Mouse (Mus musculus): ENCODE results near the gene Iqschfp.
A peak's percentile ranks its signal among the peaks of the same experiment; 100 is the strongest.

- TF ChIP-seq CTCF (IDR thresholded peaks at IDR 0.05; ENCODE audit: low read depth) = 0 out of 2 replicates have a peak, but pooled peaks have one; percentile 13
- TF ChIP-seq EP300 (IDR thresholded peaks at IDR 0.05; ENCODE audit: low read depth) = no peak
These were observed 689.6 kb downstream of the Iqschfp start for GRCm38 (mm10) chr3:68581591-68581990.

Measured in liver, postnatal 0 days (tissue).